Mouse (Mus musculus) intestine, postnatal 0 days (tissue): ENCODE data around the gene Cacna1c. TPM values are rescaled to one million over a fixed set of nuclear protein-coding genes. Genes with fewer than 3 reads are reported as not detected.

Experiments used
- ATAC-seq: fragments of 200-750 bp; cut with Nextera tagmentation; 2 replicates; pipeline ENCODE4 v1.8.0; 2017; ENCODE audit warnings: mild to moderate bottlenecking, moderate TSS enrichment, moderate library complexity
- H3K27ac ChIP-seq: fragments of 300-500 bp; sonication (generic); 2 replicates; pipeline ENCODE4 v1.5.1; 2014; ENCODE audit warnings: mild to moderate bottlenecking, low read depth, low read length, moderate library complexity
- H3K27me3 ChIP-seq: fragments of 300-500 bp; sonication (generic); replicated peaks from 2 replicates; pipeline ENCODE4 v1.6.1; 2014; ENCODE audit warnings: low read length, mixed read lengths; ENCODE audit not compliant: control insufficient read depth, insufficient read depth
- H3K36me3 ChIP-seq: fragments of 300-500 bp; sonication (generic); 2 replicates; pipeline ENCODE4 v1.6.1; 2014; ENCODE audit warnings: mild to moderate bottlenecking, moderate library complexity; ENCODE audit not compliant: control insufficient read depth, insufficient read depth
- H3K4me1 ChIP-seq: fragments of 300-500 bp; sonication (generic); replicated peaks from 2 replicates; pipeline ENCODE4 v1.6.1; 2014; ENCODE audit warnings: antibody characterized with exemption, low read length, mixed read lengths; ENCODE audit not compliant: control insufficient read depth, insufficient read depth
- H3K4me2 ChIP-seq: fragments of 300-500 bp; sonication (generic); replicated peaks from 2 replicates; pipeline ENCODE4 v1.6.1; 2014; ENCODE audit warnings: low read depth, mild to moderate bottlenecking, moderate library complexity
- H3K4me3 ChIP-seq: fragments of 300-500 bp; sonication (generic); 2 replicates; pipeline ENCODE4 v1.5.1; 2014; ENCODE audit warnings: low read depth, low read length
- H3K9ac ChIP-seq: fragments of 300-500 bp; sonication (generic); 2 replicates; pipeline ENCODE4 v1.6.1; 2014; ENCODE audit warnings: mild to moderate bottlenecking, low read depth, low read length
- H3K9me3 ChIP-seq: fragments of 300-500 bp; sonication (generic); 2 replicates; pipeline ENCODE4 v1.6.1; 2016; ENCODE audit warnings: mixed run types; ENCODE audit not compliant: control insufficient read depth
- CTCF ChIP-seq: sonication (generic); IDR thresholded peaks from 2 replicates; pipeline ENCODE4 v1.5.1; 2016; ENCODE audit warnings: low read depth, mild to moderate bottlenecking, control low read depth, antibody characterized with exemption, moderate library complexity
- WGBS: fragments of 180-500 bp; shearing (Covaris S2); extraction: QIAGEN DNeasy Blood & Tissue Kit; methylation state at CpG from one replicate; pipeline ENCODE4 v1.1.7; 2014; 5-methylcytosine and 5-hydroxymethylcytosine counted together
- polyA plus RNA-seq: library from polyadenylated mRNA; unstranded; fragments of >200 nt; fragmentation: Nextera tagmentation; extraction: Ambion mirVana; gene quantifications from 2 replicates; pipeline ENCODE4 v1.2.1, GENCODE M21; 2015

Cacna1c gene
- polyA plus RNA-seq, 1 experiment from 2014 or later = 1.2 TPM

- ATAC-seq = no peak
These were observed 131.8 kb downstream of the Cacna1c start for GRCm38 (mm10) chr6:119064430-119064829.

GRCm38 (mm10) chr6:119062695-119063094, 133.5 kb downstream of the Cacna1c start:
- Histone ChIP-seq H3K4me1 (no peaks in the 10 kb centered on the region), H3K27me3 (no peaks in the 10 kb centered on the region), H3K4me2 (no peak overlapping the region), H3K27ac (no peak overlapping the region), H3K9ac (no peak overlapping the region), H3K4me3 (no peak overlapping the region), H3K9me3 (no peaks in the 10 kb centered on the region), H3K36me3 (no peaks in the 10 kb centered on the region)
- ATAC-seq = no peak
- no peak for TF ChIP-seq CTCF

More at GRCm38 (mm10) chr6:119064430-119064829, 131.8 kb downstream of the Cacna1c start:
- Histone ChIP-seq H3K36me3 (no peaks in the 10 kb centered on the region), H3K4me3 (no peak overlapping the region), H3K9me3 (no peaks in the 10 kb centered on the region), H3K9ac (no peak overlapping the region), H3K4me2 (no peak overlapping the region), H3K27me3 (no peaks in the 10 kb centered on the region), H3K27ac (no peak overlapping the region), H3K4me1 (no peaks in the 10 kb centered on the region)
- 84% methylated on average over 9 of the region's 9 CpGs for WGBS
- no peak for TF ChIP-seq CTCF

GRCm38 (mm10) chr6:119058896-119059295, 137.3 kb downstream of the Cacna1c start:
- no peaks in the 10 kb centered on the region for H3K27me3 ChIP-seq
- no peak overlapping the region for H3K4me2 ChIP-seq
- no peaks in the 10 kb centered on the region for H3K9me3 ChIP-seq
- H3K4me1 ChIP-seq = no peaks in the 10 kb centered on the region
- ATAC-seq = no peak
- WGBS = 53% methylated on average over 3 of the region's 3 CpGs
- H3K4me3 ChIP-seq = no peak overlapping the region
- no peak overlapping the region for H3K9ac ChIP-seq
- TF ChIP-seq CTCF = no peak
- no peak overlapping the region for H3K27ac ChIP-seq
- H3K36me3 ChIP-seq = no peaks in the 10 kb centered on the region

- Histone ChIP-seq H3K4me2 (no peak overlapping the region), H3K4me3 (no peak overlapping the region), H3K27me3 (no peaks in the 10 kb centered on the region), H3K27ac (no peak overlapping the region), H3K36me3 (no peaks in the 10 kb centered on the region), H3K4me1 (no peaks in the 10 kb centered on the region), H3K9me3 (no peaks in the 10 kb centered on the region), H3K9ac (no peak overlapping the region)
- ATAC-seq = no peak
- TF ChIP-seq CTCF = no peak
- 81% methylated on average over 8 of the region's 8 CpGs for WGBS
These were observed 137.8 kb downstream of the Cacna1c start for GRCm38 (mm10) chr6:119058461-119058860.

GRCm38 (mm10) chr6:119057076-119057479, 139.1 kb downstream of the Cacna1c start:
- 88% methylated on average over 15 of the region's 15 CpGs for WGBS
- H3K27me3 ChIP-seq = no peaks in the 10 kb centered on the region
- no peak for TF ChIP-seq CTCF
- no peaks in the 10 kb centered on the region for H3K9me3 ChIP-seq
- H3K36me3 ChIP-seq = no peaks in the 10 kb centered on the region
- no peak overlapping the region for H3K4me2 ChIP-seq
- H3K27ac ChIP-seq = no peak overlapping the region
- no peaks in the 10 kb centered on the region for H3K4me1 ChIP-seq
- ATAC-seq = no peak
- H3K9ac ChIP-seq = no peak overlapping the region
- no peak overlapping the region for H3K4me3 ChIP-seq

- Histone ChIP-seq H3K9me3 (no peaks in the 10 kb centered on the region), H3K27me3 (no peaks in the 10 kb centered on the region), H3K4me3 (no peak overlapping the region), H3K4me2 (no peak overlapping the region), H3K9ac (no peak overlapping the region), H3K36me3 (no peaks in the 10 kb centered on the region), H3K27ac (no peak overlapping the region), H3K4me1 (no peaks in the 10 kb centered on the region)
- ATAC-seq = no peak
- TF ChIP-seq CTCF = no peak
- 62% methylated on average over 10 of the region's 10 CpGs for WGBS
These were observed 143.4 kb downstream of the Cacna1c start for GRCm38 (mm10) chr6:119052801-119053200.

GRCm38 (mm10) chr6:119052366-119052765, 143.9 kb downstream of the Cacna1c start:
- H3K9me3 ChIP-seq = no peaks in the 10 kb centered on the region
- 67% methylated on average over 15 of the region's 15 CpGs for WGBS
- no peak overlapping the region for H3K4me2 ChIP-seq
- H3K9ac ChIP-seq = no peak overlapping the region
- H3K27ac ChIP-seq = no peak overlapping the region
- no peaks in the 10 kb centered on the region for H3K36me3 ChIP-seq
- no peak for ATAC-seq
- no peaks in the 10 kb centered on the region for H3K4me1 ChIP-seq
- TF ChIP-seq CTCF = no peak
- H3K27me3 ChIP-seq = no peaks in the 10 kb centered on the region
- H3K4me3 ChIP-seq = no peak overlapping the region
